9 mouse cellular contexts compared by ENCODE assay signal in the genomic region with DNA sequence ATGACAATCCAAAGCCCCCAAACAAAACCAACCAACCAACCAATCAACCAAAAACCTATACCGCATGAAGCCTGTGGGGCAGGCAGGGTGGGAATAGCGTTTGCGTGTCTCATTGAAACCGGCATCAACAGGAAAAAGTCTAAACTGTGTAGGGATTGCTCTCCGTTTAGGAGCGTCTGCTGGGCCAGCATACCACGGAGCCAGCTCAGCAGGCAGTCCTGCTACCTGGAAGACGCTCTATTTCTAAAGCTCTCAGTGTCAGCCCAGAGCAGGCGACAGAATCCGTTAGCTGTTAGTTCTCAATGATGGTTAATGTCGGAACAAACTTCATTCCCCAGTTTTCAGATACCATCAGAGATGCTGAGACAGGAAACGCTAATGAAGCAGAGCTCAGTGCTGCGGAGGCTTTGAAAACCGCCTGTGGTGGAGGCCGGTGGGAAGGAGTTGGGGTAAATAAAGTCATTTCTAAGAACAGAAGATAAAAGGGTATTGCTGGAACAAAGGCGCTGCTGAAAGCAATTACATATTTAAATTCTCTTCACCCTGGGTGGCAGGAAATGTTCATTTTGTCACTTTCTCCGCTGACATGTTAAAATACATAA. TPM values are rescaled to one million over a fixed set of nuclear protein-coding genes. Genes with fewer than 3 reads are reported as not detected.
DNase-seq lines count a peak whose midpoint lies in the region; ATAC-seq and TF ChIP-seq lines count a peak whose summit lies in the region.
"Had no signal": no experiment of that assay in that cellular context is flagged by ENCODE, and none has a peak within 500 bp of the region (broad histone marks: within the 10 kb centered on the region; RNA-seq: fewer than 3 reads in every experiment).

No protein-coding gene starts in this region.

- 1% methylated on average over 17 of the region's 17 CpGs for WGBS in forebrain, embryonic 10.5 days
- 6% methylated on average over 17 of the region's 17 CpGs for WGBS in liver, embryonic 12.5 days (ENCODE audit: insufficient replicate concordance)
- WGBS in stomach, embryonic 15.5 days: 3% methylated on average over 17 of the region's 17 CpGs

- no peak overlapping the region for H3K9ac ChIP-seq in liver, embryonic 12.5 days
- no peak overlapping the region for H3K9ac ChIP-seq in stomach, embryonic 15.5 days

- no peak for DNase-seq in testis, postnatal 10 days (ENCODE audit: low spot score)
- DNase-seq in forebrain, embryonic 10.5 days (ENCODE audit: extremely low spot score, low spot score): peak; percentile 24
- no peak for DNase-seq in adrenal gland, adult 8-10 months
- no peak for DNase-seq in adrenal gland, adult 2 months
- no peak for DNase-seq in adrenal gland, adult (ENCODE audit: inconsistent age in 2 of 2, low spot score in 1 of 2)

- no peaks in the 10 kb centered on the region for H3K36me3 ChIP-seq in testis, adult 2 months (ENCODE audit: control insufficient read depth, insufficient read depth, low read length)
- no peaks in the 10 kb centered on the region for H3K36me3 ChIP-seq in forebrain, embryonic 10.5 days (replicated peaks)
- no peaks in the 10 kb centered on the region for H3K36me3 ChIP-seq in liver, embryonic 12.5 days
- no peaks in the 10 kb centered on the region for H3K36me3 ChIP-seq in stomach, embryonic 15.5 days

- H3K4me1 ChIP-seq in testis, adult 2 months (ENCODE audit: control insufficient read depth, insufficient read depth, low read length): peaks cover 6% of the 10 kb centered on the region
- H3K4me1 ChIP-seq in forebrain, embryonic 10.5 days: peaks cover 15% of the 10 kb centered on the region
- H3K4me1 ChIP-seq in liver, embryonic 12.5 days: peaks cover 9% of the 10 kb centered on the region; the same call in 1 of the 2 replicates
- no peaks in the 10 kb centered on the region for H3K4me1 ChIP-seq in stomach, embryonic 15.5 days

- peak overlapping the region; percentile 44 for H3K4me2 ChIP-seq in liver, embryonic 12.5 days
- H3K4me2 ChIP-seq in stomach, embryonic 15.5 days: 0 out of 2 replicates have a peak overlapping the region, but pooled peaks have one; percentile 16

- H3K27me3 ChIP-seq in testis, adult 2 months (ENCODE audit: control insufficient read depth, insufficient read depth, low read length): no peaks in the 10 kb centered on the region
- peaks cover 40% of the 10 kb centered on the region for H3K27me3 ChIP-seq in forebrain, embryonic 10.5 days (ENCODE audit: poor library complexity, severe bottlenecking)
- H3K27me3 ChIP-seq in liver, embryonic 12.5 days (replicated peaks): peaks cover 27% of the 10 kb centered on the region
- H3K27me3 ChIP-seq in stomach, embryonic 15.5 days (replicated peaks): no peaks in the 10 kb centered on the region

- H3K27ac ChIP-seq in testis, adult 2 months (ENCODE audit: control insufficient read depth, insufficient read depth, low read depth, low read length): no peak overlapping the region
- H3K27ac ChIP-seq in forebrain, embryonic 10.5 days: peak overlapping the region; percentile 60; the same call in 1 of the 2 replicates
- no peak overlapping the region for H3K27ac ChIP-seq in liver, embryonic 12.5 days
- no peak overlapping the region for H3K27ac ChIP-seq in stomach, embryonic 15.5 days

- H3K9me3 ChIP-seq in forebrain, embryonic 10.5 days: peaks cover 23% of the 10 kb centered on the region
- H3K9me3 ChIP-seq in liver, embryonic 12.5 days (replicated peaks): peaks cover 5% of the 10 kb centered on the region; the same call in 1 of the 2 replicates
- H3K9me3 ChIP-seq in stomach, embryonic 15.5 days: no peaks in the 10 kb centered on the region

- H3K4me3 ChIP-seq in testis, adult 2 months (ENCODE audit: control insufficient read depth, low read depth, low read length): peak overlapping the region; percentile 22
- H3K4me3 ChIP-seq in forebrain, embryonic 10.5 days: peak overlapping the region; percentile 44
- H3K4me3 ChIP-seq in liver, embryonic 12.5 days: peak overlapping the region; percentile 5; the same call in 1 of the 2 replicates
- H3K4me3 ChIP-seq in stomach, embryonic 15.5 days (replicated peaks): no peak overlapping the region
- H3K4me3 ChIP-seq: erythroblast, embryonic 14.5 days had no signal

- no peak for TF ChIP-seq CTCF in testis, adult 2 months (IDR thresholded peaks at IDR 0.05; ENCODE audit: control insufficient read depth, insufficient read depth, insufficient replicate concordance, low read depth, low read length)

- no peak for ATAC-seq in liver, embryonic 12.5 days
- ATAC-seq in stomach, embryonic 15.5 days (ENCODE audit: insufficient read depth, low FRiP score, low read depth): no peak

- no peak for TF ChIP-seq POLR2A in testis, adult 2 months (IDR thresholded peaks at IDR 0.05; ENCODE audit: control insufficient read depth, low read depth, low read length)

RNA-seq across cellular contexts. Expression of gene Gm5617, which starts 42.9 kb away (rescaled TPM):
- 2,840 and 3,410 TPM in 2 replicates for polyA plus RNA-seq in testis, adult 2 months (2012; rRNA removed)
- 28.0 and 29.9 TPM in 2 replicates for polyA plus RNA-seq in forebrain, embryonic 10.5 days (2016; fragmentation: Nextera tagmentation; extraction: Ambion mirVana)
- polyA plus RNA-seq in liver, embryonic 12.5 days (2016; fragmentation: Nextera tagmentation; extraction: Ambion mirVana): 22.1 and 22.4 TPM in 2 replicates
- 30.8 and 32.0 TPM in 2 replicates for polyA plus RNA-seq in stomach, embryonic 15.5 days (2015; fragmentation: Nextera tagmentation; extraction: Ambion mirVana)
- total RNA-seq in adrenal gland, adult 8-10 months (2022): 10 to 100 TPM; 29.0 to 44.7 (median 41.5) TPM
- total RNA-seq in adrenal gland, adult 2 months (2021): 10 to 100 TPM; 47.1 to 47.9 TPM
- 149 and 188 TPM in 2 replicates for polyA plus RNA-seq in adrenal gland, adult 2 months (2012; rRNA removed)

RNA-seq across cellular contexts. Expression of gene Rbm7, which starts 43.0 kb away (rescaled TPM):
- 47.0 and 50.4 TPM in 2 replicates for polyA plus RNA-seq in testis, adult 2 months (2012; rRNA removed)
- 112 and 118 TPM in 2 replicates for polyA plus RNA-seq in forebrain, embryonic 10.5 days (2016; fragmentation: Nextera tagmentation; extraction: Ambion mirVana)
- polyA plus RNA-seq in liver, embryonic 12.5 days (2016; fragmentation: Nextera tagmentation; extraction: Ambion mirVana): 72.1 and 73.6 TPM in 2 replicates
- polyA plus RNA-seq in stomach, embryonic 15.5 days (2015; fragmentation: Nextera tagmentation; extraction: Ambion mirVana): 112 and 117 TPM in 2 replicates
- total RNA-seq in adrenal gland, adult 8-10 months (2022): 10 to 100 TPM; 65.1 to 78.1 (median 71.5) TPM
- total RNA-seq in adrenal gland, adult 2 months (2021): 10 to 100 TPM; 65.6 to 70.5 TPM
- polyA plus RNA-seq in adrenal gland, adult 2 months (2012; rRNA removed): 10.1 and 11.0 TPM in 2 replicates

RNA-seq across cellular contexts. Expression of gene Rexo2, which starts 57.7 kb away (rescaled TPM):
- polyA plus RNA-seq in testis, adult 2 months (2012; rRNA removed): 45.6 and 50.7 TPM in 2 replicates
- 127 and 129 TPM in 2 replicates for polyA plus RNA-seq in forebrain, embryonic 10.5 days (2016; fragmentation: Nextera tagmentation; extraction: Ambion mirVana)
- 165 and 172 TPM in 2 replicates for polyA plus RNA-seq in liver, embryonic 12.5 days (2016; fragmentation: Nextera tagmentation; extraction: Ambion mirVana)
- polyA plus RNA-seq in stomach, embryonic 15.5 days (2015; fragmentation: Nextera tagmentation; extraction: Ambion mirVana): 140 and 144 TPM in 2 replicates
- total RNA-seq in adrenal gland, adult 8-10 months (2022): 100 to 1,000 TPM; 122 to 161 (median 136) TPM
- total RNA-seq in adrenal gland, adult 2 months (2021): 100 to 1,000 TPM; 143 to 150 TPM
- polyA plus RNA-seq in adrenal gland, adult 2 months (2012; rRNA removed): 52.6 and 65.1 TPM in 2 replicates

Comparison
In these comparisons a context has a peak if more than half of its experiments do, and no peak if none do; other contexts are left out.
1. RNA of gene Gm5617, which starts 42.9 kb away (polyA plus RNA-seq): 2,840 to 3,410 TPM in testis, adult 2 months; 149 to 188 TPM in adrenal gland, adult 2 months, 30.8 to 32.0 TPM in stomach, embryonic 15.5 days, 28.0 to 29.9 TPM in forebrain, embryonic 10.5 days and 22.1 to 22.4 TPM in liver, embryonic 12.5 days; every median in the first group is over 10 times any median in the second.